Mouse (Mus musculus): ENCODE results near the gene 2210011C24Rik.

2210011C24Rik gene

DNA sequence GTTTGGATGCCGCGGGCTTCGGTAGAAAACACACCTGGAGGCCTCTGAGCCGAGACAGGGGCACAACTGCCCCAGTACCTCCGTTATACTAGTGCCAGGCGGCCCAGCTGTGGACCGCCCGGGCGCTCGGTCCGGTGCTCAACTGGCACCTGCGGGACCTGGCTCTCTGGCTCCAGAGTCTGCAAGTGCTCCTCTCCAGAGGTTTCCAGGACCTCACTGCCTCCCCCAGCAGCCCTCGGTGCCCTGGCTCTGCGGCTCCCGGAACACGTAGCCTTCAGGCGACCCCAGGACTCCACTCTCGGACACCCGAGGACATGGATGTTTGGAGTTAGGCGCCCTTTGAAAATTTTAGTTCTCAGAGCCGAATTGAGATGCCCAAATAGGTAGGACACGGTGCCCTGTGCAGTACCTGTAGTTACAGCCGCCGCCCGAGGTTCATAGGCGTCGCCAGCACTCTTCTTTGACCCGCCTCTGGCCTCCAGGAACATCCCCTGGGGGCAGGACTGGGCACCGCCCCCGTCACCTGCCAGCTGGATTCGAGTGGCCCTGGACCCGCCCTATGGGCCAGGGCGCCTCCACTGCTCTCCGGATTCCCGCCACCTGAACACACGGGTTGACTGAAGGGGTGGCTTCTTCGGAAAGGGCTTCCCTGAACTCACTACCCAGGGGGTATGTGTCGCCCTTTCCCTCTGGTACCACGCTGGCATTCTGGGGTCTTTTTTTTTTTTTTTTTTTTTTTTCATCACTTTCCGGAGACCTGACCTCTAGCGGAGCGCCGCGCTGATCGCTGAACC is at the start of gene 2210011C24Rik:
Gene 2210011C24Rik, minus strand, starts transcription at position 467 of the 794 bp plus-strand sequence.
- DNase-seq (ENCODE audit: extremely low read depth, low read depth): no peak

DNA sequence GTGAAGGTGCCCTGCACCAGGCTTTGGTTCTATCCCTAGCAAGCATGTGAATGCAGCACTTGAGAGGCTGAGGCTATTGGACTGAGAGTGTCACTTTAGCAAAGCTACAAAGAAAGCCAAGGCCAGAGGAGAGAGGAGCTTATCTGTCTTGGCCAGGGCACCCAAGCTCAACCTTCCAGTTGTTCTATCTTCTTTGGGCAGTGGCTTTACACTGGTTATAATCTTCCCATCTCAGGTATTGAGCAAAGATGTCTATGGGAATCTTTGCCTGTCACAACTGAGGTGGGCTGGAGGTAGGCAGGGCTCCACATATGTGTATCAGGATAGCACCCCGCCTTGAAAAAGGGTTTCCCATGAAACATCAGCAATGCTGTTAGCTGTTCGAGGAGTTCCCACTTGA is 48.3 kb upstream of the 2210011C24Rik start:
- DNase-seq (ENCODE audit: extremely low read depth, low read depth): no peak

DNA sequence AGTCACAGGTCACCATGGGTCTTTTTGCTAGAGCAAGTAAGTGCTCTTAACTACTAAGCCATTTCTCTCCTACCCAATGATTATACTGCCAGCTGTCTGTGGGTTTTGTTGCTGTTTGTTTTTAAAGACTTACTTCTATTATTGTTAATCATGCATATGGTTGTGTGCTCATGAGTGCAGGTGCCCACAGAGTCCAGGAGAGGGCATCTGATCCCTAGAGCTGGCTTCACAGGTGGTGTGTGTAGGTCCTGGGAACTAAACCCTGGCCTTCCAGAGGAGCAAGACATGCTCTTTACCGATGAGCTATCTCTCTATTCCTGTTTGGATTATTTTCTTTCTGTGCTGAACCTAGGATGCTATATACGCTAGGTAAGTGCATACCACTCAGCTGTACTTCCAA is 47.3 kb upstream of the 2210011C24Rik start:
- DNase-seq (ENCODE audit: extremely low read depth, low read depth): no peak

DNA sequence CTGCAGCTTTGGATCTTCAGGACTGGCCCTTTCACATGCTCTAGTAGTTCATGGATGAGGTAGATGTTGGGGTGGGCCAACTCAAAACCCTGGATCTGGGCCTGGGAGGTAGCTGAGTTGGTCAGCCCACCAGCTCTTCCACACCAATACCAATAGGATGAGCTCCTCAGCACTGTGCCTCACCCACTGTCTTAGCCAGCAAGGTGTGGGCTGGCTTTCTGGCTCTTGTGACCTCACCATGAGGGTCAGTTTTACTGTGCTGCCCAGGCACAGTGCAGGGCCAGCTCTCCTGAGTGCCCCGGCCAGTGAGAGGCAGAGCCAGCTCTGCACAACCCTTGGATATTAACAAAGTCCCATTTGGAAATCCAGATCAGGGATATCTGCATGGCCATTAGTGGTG is 45.9 kb upstream of the 2210011C24Rik start:
- DNase-seq (ENCODE audit: extremely low read depth, low read depth): no peak

DNA sequence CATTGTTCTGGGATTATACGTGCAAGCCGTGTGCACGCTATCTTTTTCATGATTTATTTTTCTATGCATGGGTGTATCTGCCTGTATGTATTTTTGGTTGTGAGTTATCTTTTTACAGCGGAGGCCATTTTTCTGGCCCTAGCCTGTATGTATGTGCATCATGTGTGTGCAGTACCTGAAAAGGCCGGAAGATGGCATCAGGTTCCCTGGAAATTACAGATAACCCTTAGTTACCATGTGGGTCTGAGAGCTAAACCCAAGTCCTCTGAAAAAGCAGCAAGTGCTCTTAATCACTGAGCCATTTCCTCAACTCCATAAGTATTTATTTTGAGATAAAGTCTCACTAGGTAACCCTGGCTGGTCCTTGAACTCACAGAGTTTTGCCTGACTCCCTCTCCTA is 41.3 kb upstream of the 2210011C24Rik start:
- DNase-seq (ENCODE audit: extremely low read depth, low read depth): no peak

DNA sequence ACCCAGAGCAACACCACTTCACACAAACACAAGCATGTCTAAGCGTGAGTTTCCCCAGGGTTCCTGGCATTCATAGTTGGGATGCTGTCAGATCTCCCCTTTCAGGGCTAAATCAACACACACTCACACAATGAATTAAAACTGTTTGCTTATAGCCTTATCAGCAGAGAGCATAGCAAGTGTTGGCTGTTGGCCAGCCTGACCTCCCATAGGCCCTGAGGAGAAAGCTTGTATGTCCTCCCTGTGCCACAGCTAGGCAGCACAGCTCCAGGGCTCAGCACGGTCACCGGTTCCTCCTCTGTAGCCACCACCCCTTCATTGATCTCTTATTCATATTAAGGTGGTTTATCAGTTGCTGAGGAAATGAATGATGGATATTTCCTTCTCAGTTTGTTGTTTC is 40.8 kb upstream of the 2210011C24Rik start:
- DNase-seq (ENCODE audit: extremely low read depth, low read depth): peak; percentile 75

DNA sequence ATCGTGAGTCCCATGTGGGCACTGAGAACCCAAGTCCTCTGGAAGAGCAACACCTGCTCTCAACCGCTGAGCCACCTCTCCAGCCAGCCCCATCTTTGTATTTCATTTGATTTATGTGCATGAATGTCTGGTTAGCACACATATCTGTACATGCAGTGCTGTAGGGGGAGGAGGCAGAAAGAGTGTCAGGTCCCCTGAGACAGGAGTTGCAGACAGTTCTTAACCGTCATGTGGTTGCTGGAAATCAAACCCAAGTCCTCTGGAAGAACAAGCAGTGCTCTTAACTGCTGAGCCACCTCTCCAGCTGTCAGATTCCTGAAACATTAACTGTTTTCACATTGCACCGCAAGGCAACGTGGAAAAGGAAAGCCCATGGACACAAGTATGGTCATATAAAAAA is 36.2 kb upstream of the 2210011C24Rik start:
- DNase-seq (ENCODE audit: extremely low read depth, low read depth): no peak

DNA sequence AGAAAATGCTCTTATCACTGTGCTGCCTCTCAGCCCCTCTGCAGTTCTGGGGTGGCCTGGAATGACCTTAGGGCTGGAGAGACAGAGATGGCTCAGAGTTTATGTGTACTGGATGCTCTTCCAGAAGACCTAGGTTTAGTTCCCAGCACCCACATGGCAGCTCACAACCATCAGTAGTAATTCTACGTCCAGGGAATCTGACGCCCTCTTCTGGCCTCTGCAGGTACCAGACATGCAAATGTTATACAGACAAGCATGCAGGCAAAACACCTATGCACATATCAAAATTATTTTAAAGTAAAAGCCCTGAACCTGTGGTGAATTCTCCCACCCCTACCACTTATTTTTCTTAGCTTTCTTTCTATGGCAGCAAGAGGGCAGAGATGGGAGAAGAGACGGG is 34.5 kb upstream of the 2210011C24Rik start:
- no peak for DNase-seq (ENCODE audit: extremely low read depth, low read depth)

DNA sequence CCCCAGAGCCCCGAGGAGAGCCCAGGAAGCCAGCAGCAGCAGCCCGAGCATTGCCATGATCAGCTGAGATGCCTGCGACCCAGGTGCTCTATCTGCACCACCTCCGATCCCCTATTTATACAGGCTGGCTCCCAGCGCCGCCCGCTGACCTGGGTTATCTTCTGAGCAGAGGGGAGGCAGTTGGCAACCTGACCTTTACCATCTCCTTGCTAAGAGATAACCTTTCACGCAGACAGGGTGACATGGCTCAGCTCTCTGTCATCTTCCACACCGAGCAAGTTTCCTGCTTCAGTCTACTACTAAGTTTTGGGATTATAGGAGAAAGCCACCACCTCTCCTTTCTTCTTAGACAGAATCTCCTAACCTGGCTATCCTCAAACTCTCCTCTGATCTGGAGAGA is 32.9 kb upstream of the 2210011C24Rik start, which contains the start of gene Rln3:
Gene Rln3, minus strand, starts transcription at position 101 of the 400 bp plus-strand sequence.
- DNase-seq (ENCODE audit: extremely low read depth, low read depth): no peak

DNA sequence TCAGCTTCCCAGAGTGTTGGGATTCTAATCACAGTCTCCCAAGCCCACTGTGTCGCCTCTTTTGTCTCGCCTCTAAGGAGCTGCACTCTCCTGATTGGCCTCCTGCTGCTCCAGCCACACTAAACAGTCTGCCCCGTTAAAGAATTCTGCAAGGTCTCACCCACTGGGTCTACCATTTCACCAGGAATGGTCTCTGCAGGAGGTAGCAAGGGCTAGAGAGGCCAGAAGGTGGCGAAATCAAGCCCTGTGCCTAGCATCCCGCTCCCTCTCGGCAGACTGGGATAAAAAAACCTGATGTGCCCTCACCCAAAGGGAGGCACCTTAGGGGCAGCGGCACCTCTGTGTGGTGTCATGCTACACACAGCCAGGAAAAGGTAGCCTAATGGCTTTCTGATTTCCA is 32.1 kb upstream of the 2210011C24Rik start:
- DNase-seq (ENCODE audit: extremely low read depth, low read depth): no peak

DNA sequence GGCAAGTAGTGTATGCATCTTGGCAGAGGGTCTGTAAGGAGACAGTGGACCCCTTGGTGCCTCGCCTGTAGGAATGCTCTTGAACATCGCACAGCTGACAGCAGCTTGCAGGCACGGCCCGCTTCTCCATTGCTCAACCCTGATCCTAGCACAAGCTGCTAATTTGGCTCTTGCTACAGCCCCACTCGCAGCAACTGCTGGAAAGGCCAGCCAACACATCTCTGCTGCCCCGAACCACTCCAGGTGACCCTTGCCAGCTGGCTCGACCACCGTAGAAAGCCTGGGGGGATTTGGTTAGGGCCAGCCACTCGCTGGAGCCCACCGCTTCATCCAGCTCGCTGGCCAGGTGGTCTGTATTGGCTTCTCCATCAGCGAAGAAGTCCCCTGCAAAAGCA is 31.0 kb upstream of the 2210011C24Rik start:
- no peak for DNase-seq (ENCODE audit: extremely low read depth, low read depth)

DNA sequence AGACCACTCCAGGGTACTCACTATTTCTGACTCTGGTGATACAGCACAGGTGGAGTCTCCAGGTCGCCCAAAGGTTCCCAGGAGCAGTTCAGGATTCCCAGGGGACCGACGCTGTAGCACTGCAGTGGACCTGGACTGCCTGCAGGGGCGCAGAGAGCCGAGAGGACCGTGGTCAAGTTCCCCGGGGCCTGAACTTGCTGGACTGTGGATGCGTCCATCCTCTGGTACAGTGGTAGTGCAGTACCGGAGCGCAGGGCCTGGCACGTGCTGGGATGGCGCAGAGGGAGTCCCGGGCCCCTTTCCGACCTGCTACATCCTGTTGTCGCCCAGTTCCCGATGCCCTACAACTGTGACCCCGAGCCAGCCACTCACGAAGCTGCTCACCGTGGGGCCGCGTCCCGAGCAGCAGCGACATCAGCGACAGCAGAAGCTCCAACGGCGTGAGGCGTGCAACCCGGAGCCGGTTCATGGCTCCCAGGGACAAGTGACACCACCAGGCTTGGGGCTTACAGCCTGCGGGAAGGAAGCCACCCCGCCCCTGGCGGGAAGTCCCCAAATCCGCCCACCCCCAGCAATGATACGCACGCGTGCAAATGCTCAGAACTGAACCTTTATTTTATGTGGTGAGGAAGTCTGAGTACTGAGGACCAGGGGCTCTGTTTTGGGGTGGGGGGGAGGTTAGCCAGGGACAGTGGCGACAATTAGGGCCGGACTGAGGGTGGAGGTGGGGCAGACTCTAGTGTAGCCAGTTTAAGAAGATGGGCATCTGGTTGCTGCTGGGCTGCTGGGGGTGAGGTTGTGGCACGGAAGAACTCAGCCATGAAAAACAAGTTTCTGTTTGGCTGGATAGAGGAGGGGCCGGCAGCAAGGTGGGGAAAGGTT is 30.3 kb upstream of the 2210011C24Rik start, which contains the start of gene Il27ra:
Gene Il27ra, minus strand, starts transcription at position 524 of the 882 bp plus-strand sequence.
- DNase-seq (ENCODE audit: extremely low read depth, low read depth): peak; percentile 68

DNA sequence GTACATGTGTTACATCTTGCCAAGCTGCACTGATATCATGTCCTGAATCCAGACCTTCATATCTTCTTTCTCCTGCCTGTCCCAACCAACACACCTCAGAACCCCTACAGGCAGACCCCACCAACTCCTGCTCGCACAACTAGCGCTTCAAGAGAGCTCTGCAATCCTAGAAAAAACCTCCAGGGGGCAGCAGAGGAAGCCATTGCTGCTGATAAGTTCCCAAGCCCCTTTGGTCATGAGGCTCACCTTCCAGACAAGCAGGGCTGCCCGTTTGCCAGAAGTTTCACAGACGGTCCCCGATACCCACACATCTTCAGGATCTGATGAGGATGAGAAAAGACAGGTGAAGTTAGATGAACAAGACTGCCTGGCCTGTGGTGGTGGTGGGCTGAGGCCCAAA is 27.1 kb upstream of the 2210011C24Rik start:
- DNase-seq (ENCODE audit: extremely low read depth, low read depth): no peak

DNA sequence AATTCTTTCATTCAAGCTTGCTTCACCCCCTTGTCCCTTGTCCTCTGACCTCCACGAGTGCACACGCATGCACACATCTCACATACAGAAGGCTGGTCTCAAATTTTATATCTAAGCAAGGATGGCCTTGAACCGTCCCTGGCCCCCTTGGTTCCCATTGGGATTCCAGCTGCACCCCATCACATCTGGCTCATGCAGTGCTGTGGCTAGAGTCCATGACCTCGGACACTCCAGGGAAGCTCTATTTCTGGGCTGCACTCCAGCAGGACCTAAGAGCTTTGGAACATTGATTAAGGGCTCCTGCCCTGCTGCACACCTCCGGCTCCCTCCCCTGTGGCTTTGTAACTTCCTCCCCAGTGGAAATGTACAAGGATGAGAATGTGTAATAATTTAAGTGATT is 26.0 kb upstream of the 2210011C24Rik start:
- no peak for DNase-seq (ENCODE audit: extremely low read depth, low read depth)

DNA sequence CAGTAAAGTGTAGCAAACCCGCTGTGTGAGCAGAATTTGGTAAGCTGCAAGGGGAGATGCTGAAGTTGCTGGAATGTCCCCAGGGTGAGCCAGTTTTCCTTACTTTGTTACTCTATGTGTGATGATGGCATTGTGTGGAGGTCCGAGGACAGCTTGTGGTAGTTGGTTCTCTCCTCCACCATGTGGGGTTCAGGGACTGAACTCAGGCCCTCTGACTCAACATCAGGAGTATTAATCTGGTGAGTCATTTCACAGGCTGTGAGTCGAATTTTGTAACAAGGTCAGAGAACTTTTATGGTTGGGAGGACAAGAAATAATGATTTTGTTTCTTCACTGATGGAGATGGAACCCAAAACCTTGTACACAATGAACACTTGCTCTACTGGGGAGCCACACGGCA is 20.8 kb upstream of the 2210011C24Rik start:
- no peak for DNase-seq (ENCODE audit: extremely low read depth, low read depth)

DNA sequence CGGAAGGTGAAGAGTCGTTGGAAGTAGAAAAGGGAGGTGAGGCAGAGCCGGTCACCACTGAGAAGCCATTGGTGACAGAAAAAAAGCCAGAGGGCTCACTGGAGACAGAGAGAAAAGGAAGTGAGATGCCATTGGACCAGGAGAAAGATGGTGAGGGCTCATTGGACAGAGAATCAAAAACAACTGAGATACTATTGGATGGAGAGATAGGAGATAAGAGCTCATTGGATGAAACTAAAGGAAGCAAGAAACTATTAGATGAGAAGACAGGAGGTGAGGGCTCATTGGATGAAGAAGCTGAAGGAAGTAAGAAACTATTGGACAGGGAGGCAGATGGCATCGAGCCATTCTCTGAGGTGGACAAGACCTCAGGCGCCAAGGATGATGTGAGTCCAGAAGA is 17.3 kb upstream of the 2210011C24Rik start:
- no peak for DNase-seq (ENCODE audit: extremely low read depth, low read depth)

DNA sequence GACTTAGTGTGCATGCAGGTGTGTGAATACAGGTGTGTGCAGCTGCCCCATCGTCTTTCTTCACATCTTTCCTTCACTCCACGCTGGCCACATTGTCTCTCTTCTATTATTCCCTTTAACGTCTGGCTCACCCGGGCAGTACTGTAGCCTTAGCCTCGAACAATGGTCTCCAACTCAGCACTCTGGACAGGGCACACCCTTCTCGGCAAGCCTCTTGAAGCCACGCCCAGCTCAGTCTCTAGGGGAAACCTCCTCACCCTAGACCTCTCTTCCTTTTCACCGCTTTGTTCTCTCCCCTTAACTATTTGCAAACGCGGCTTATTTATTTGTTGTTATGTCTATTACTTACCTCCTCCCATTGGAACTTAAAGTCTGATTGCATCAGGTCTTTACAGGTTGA is 15.5 kb upstream of the 2210011C24Rik start:
- no peak for DNase-seq (ENCODE audit: extremely low read depth, low read depth)

DNA sequence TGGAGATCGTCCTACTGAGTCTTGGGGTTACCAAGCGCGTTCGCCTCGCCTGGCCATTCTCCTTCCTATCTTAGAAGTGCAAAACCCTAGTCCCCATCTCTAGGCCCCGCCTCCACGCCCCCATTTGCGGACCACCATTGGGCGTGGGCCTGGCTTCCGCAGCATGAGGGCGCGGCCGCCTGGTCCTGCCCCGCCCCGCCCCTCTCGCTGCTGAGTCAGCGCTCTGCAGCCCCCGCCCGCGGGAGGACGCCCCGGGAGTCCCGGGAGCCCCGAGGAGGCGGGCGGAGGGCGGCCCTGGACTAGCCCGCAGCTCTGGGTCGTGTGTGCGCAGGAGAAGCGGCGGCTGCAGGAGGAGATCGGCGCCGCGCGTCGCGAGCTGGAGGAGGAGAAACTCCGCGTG is 13.9 kb upstream of the 2210011C24Rik start:
- DNase-seq (ENCODE audit: extremely low read depth, low read depth): no peak

DNA sequence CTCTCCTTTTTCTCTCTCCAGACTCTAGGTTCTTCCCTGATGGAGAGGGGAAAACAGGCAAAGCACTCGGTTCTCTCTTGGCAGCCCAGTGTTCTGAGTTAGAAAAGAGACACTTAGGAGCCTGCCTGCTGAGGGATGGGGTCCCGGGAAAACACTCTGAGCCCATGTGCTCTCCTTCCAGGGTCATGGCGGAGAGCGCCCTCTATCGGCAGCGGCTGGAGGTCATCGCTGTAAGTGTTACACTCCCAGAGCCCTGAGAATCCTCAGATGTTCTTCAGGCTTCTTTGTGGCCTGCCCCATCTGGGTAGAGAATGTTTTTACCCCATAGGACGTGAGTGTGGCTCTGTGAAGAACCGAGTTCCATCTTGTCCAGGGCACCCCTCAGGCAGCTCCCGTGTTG is 12.2 kb upstream of the 2210011C24Rik start:
- DNase-seq (ENCODE audit: extremely low read depth, low read depth): no peak

DNA sequence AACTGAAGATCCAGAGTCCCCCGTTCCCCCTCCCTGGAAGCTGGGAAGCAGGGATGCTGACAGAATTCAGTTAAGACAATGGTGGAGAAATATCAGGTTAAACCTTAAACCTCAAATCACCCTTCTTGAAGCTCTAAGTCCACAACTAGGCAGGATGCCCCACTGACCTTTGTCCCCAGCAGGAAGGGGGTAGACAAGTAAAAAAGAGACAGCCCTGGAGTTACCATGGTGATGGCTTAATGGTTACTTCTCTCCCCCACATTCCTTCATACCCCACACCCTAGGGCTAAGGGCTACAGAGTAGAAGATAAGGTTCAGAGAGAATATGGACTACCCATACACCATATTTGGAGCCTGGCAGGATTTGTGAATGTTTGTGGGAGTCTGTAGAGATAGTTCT is 11.7 kb upstream of the 2210011C24Rik start:
- no peak for DNase-seq (ENCODE audit: extremely low read depth, low read depth)

DNA sequence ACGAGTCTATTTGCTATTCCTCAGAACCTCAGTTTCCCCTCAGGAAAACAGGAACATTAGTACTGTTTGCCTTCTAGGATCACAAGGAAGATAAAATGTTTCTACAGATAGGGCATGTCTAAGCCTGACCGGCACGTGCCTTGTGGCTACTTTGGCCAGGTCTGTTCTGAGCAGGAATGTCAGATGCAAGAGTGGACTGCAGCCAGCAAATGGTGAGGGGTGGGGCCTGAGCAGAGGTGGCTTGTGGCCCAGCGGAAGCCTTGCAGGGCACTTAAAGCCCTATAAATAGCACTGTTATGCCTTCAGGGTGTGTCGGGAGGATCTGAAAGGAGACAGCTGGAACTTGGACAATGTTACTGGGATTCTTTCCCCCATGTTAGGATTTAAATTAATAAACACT is 11.1 kb upstream of the 2210011C24Rik start:
- no peak for DNase-seq (ENCODE audit: extremely low read depth, low read depth)

DNA sequence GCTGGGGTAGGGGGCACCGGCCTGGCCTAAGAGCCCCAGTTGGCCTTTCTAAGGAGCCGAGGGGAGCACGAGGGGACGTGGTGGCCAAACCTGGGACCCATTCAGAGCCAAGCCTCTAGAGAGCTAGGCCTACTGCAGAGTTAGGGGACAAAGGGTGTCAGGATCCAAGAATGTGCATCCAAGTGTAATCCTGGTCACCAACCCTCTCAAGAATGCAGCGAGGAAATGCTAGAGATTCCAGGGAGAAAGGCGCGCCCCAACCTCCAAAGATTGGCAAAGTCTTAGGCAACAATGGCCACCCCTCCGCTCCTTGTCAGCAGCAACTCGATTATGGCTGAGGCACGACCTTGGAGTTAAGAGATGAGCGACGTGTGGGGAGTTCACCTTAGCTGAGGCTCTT is 9.6 kb upstream of the 2210011C24Rik start:
- DNase-seq (ENCODE audit: extremely low read depth, low read depth): no peak
